Mouse (Mus musculus) embryonic facial prominence, embryonic 12.5 days (tissue): ENCODE measurements around the gene Zfp689. TPM values are rescaled to one million over a fixed set of nuclear protein-coding genes. Genes with fewer than 3 reads are reported as not detected.
"Not testable (repeated sequence)": the region's sequence is repeated elsewhere in the genome, so short reads cannot be mapped to it uniquely, and the experiment has no call there.

ENCODE experiments used
- ATAC-seq: fragments of 200-750 bp; cut with Nextera tagmentation; 2 replicates; pipeline ENCODE4 v1.8.0; 2017; ENCODE audit not compliant: insufficient number of reproducible peaks, insufficient read depth, low FRiP score, low TSS enrichment
- H3K27ac ChIP-seq: fragments of 300-500 bp; sonication (generic); 2 replicates; pipeline ENCODE4 v1.5.1; 2016; ENCODE audit warnings: mild to moderate bottlenecking
- H3K27me3 ChIP-seq: fragments of 300-500 bp; sonication (generic); 2 replicates; pipeline ENCODE4 v1.6.1; 2016; ENCODE audit warnings: mild to moderate bottlenecking, moderate library complexity
- H3K36me3 ChIP-seq: fragments of 300-500 bp; sonication (generic); 2 replicates; pipeline ENCODE4 v1.6.1; 2016; ENCODE audit warnings: mild to moderate bottlenecking
- H3K4me1 ChIP-seq: fragments of 300-500 bp; sonication (generic); 2 replicates; pipeline ENCODE4 v1.6.1; 2016
- H3K4me2 ChIP-seq: fragments of 300-500 bp; sonication (generic); replicated peaks from 2 replicates; pipeline ENCODE4 v1.6.1; 2016; ENCODE audit warnings: mild to moderate bottlenecking, moderate library complexity
- H3K4me3 ChIP-seq: fragments of 300-500 bp; sonication (generic); 2 replicates; pipeline ENCODE4 v1.5.1; 2016; ENCODE audit warnings: mild to moderate bottlenecking
- H3K9ac ChIP-seq: fragments of 300-500 bp; sonication (generic); 2 replicates; pipeline ENCODE4 v1.6.1; 2016; ENCODE audit warnings: mild to moderate bottlenecking, moderate library complexity
- H3K9me3 ChIP-seq: fragments of 300-500 bp; sonication (generic); 2 replicates; pipeline ENCODE4 v1.6.1; 2016; ENCODE audit warnings: mild to moderate bottlenecking, moderate library complexity
- WGBS: fragments of 180-500 bp; shearing (Covaris S2); methylation state at CpG from one replicate; pipeline ENCODE4 v1.1.7; 2016; 5-methylcytosine and 5-hydroxymethylcytosine counted together
- polyA plus RNA-seq: library from polyadenylated mRNA; unstranded; fragments of >200 nt; fragmentation: Nextera tagmentation; extraction: Ambion mirVana; gene quantifications from 2 replicates; pipeline ENCODE4 v1.2.1, GENCODE M21; 2016

Gene Zfp689
- polyA plus RNA-seq, 1 experiment from 2014 or later = 16.7 TPM

GRCm38 (mm10) chr7:127466606-127467005 is 17.6 kb upstream of the Zfp689 start:
- no peaks in the 10 kb centered on the region for H3K9me3 ChIP-seq
- H3K36me3 ChIP-seq = peaks cover 41% of the 10 kb centered on the region
- ATAC-seq = no peak
- H3K4me1 ChIP-seq = peaks cover 6% of the 10 kb centered on the region; the same call in 1 of the 2 replicates
- 92% methylated on average over 4 of the region's 4 CpGs for WGBS
- H3K9ac ChIP-seq = no peak overlapping the region
- no peak overlapping the region for H3K4me2 ChIP-seq
- H3K27ac ChIP-seq = no peak overlapping the region
- no peak overlapping the region for H3K4me3 ChIP-seq
- no peaks in the 10 kb centered on the region for H3K27me3 ChIP-seq

GRCm38 (mm10) chr7:127465670-127466069 is 16.7 kb upstream of the Zfp689 start:
- not testable (repeated sequence) for H3K4me3 ChIP-seq, ATAC-seq, H3K27ac ChIP-seq, H3K9ac ChIP-seq, H3K4me1 ChIP-seq, H3K4me2 ChIP-seq, H3K9me3 ChIP-seq, H3K27me3 ChIP-seq
- 95% methylated on average over 2 of the region's 2 CpGs for WGBS
- peaks cover 45% of the 10 kb centered on the region for H3K36me3 ChIP-seq

DNA sequence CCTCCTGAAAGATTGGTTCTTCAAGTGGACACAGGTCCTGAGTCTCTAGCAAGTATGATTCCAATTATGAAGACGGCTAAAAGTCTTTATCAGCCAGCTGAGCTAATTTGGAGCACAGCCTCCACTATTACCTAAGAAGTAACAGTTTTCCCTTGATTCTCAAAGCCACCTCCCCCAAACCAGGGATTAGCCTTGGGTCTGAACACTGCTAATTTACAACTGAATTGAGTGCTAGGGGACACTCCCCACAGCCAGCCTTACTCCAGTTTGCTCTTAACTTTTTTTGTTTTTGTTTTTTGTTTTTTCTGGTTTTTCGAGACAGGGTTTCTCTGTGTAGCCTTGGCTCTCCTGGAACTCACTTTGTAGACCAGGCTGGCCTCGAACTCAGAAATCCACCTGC is 16.2 kb upstream of the Zfp689 start:
- no peak overlapping the region for H3K4me2 ChIP-seq
- no peaks in the 10 kb centered on the region for H3K27me3 ChIP-seq
- no peak overlapping the region for H3K4me3 ChIP-seq
- H3K4me1 ChIP-seq = peaks cover 6% of the 10 kb centered on the region; the same call in 1 of the 2 replicates
- no peak overlapping the region for H3K27ac ChIP-seq
- 87% methylated on average over 3 of the region's 3 CpGs for WGBS
- H3K9me3 ChIP-seq = no peaks in the 10 kb centered on the region
- no peak overlapping the region for H3K9ac ChIP-seq
- H3K36me3 ChIP-seq = peaks cover 50% of the 10 kb centered on the region
- ATAC-seq = no peak

DNA sequence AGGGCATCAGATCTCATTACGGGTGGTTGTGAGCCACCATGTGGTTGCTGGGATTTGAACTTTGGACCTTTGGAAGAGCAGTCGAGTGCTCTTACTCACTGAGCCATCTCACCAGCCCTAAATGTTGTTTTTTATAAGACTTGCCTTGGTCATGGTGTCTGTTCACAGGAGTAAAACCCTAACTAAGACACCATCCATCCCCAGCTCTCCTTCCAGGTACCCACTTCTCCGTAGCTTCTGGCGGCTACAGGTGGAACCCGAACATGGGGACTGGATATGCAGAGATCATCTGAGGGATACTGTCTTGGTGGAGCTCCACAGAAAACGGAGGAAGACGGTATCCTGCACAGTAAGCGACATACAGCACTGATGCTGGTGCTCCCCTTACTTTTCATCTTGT is 10.4 kb upstream of the Zfp689 start, which contains the start of gene Prr14:
Prr14 (plus strand) TSS at position 301 of the 400 bp plus-strand sequence.
- 96% methylated on average over 8 of the region's 8 CpGs for WGBS
- not testable (repeated sequence) for H3K4me3 ChIP-seq, H3K27me3 ChIP-seq, H3K9me3 ChIP-seq, H3K4me1 ChIP-seq, H3K9ac ChIP-seq, H3K4me2 ChIP-seq, H3K27ac ChIP-seq, ATAC-seq
- peaks cover 51% of the 10 kb centered on the region for H3K36me3 ChIP-seq

DNA sequence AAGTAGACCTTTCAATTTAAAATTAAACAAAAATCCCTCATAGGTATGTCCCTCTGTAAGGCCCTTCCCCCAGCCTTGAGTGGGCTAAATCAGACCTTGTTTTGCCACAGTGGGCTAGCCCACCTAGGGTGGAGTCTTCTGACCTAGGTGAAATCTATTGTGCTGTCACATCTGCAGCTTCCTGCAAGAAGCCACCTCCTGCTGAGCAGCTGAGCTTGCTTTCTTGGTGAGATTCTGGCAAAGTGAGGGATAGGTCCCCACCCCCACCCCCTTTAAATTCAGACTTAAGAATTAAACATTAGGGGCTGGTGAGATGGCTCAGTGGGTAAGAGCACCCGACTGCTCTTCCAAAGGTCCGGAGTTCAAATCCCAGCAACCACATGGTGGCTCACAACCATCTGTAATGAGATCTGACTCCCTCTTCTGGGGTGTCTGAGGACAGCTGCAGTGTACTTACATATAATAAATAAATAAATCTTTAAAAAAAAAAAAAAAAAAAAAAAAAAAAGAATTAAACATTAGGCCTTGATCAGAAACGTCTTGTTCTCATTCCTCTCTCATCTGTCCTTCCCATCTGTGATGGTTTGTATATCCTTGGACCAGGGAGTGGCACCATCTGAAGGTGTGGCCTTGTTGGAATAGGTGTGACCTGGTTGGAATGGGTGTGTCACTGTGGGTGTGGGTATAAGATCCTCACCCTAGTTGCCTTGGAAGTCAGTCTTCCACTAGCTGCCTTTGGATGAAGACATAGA is 9.6 kb upstream of the Zfp689 start:
- not testable (repeated sequence) for H3K27me3 ChIP-seq, H3K9ac ChIP-seq, ATAC-seq, H3K4me1 ChIP-seq, H3K27ac ChIP-seq, H3K9me3 ChIP-seq, H3K4me2 ChIP-seq, H3K4me3 ChIP-seq
- 83% methylated on average over 3 of the region's 3 CpGs for WGBS
- peaks cover 54% of the 10 kb centered on the region for H3K36me3 ChIP-seq

DNA sequence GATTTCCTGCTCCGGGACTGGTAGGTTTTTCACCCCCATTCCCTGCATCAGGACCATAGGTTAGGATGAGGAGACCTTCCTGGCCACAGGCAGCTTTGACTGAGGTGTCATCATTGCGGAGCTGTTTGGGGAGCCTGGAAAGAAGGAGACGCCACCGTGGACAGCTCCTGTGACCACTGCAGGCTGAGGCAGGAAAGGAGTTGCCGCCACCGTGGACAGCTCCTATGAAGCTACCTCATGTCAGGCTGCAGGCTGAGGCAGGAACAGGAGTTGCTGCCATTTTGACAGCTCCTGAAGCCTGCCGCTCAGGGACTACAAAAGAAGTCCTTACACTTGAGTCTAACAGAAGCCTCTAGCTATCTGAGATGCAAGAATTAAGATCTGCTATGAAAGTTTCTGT is 5.9 kb upstream of the Zfp689 start:
- WGBS = 93% methylated on average over 7 of the region's 7 CpGs
- no peak for ATAC-seq
- peaks cover 44% of the 10 kb centered on the region for H3K36me3 ChIP-seq

GRCm38 (mm10) chr7:127453056-127453455 is 4.1 kb upstream of the Zfp689 start:
- Histone ChIP-seq H3K36me3 (peaks cover 37% of the 10 kb centered on the region), H3K27ac (no peak overlapping the region), H3K9me3 (no peaks in the 10 kb centered on the region), H3K27me3 (no peaks in the 10 kb centered on the region), H3K4me3 (no peak overlapping the region), H3K4me2 (no peak overlapping the region), H3K9ac (no peak overlapping the region), H3K4me1 (peaks cover 28% of the 10 kb centered on the region)
- 94% methylated on average over 2 of the region's 2 CpGs for WGBS
- no peak for ATAC-seq

More for the DNA sequence above, 5.9 kb upstream of the Zfp689 start:
- Histone ChIP-seq H3K9me3 (no peaks in the 10 kb centered on the region), H3K4me3 (no peak overlapping the region), H3K9ac (no peak overlapping the region), H3K27me3 (no peaks in the 10 kb centered on the region), H3K4me2 (no peak overlapping the region), H3K4me1 (peaks cover 25% of the 10 kb centered on the region), H3K27ac (no peak overlapping the region)

- H3K27ac ChIP-seq = 0 out of 2 replicates have a peak overlapping the region, but pooled peaks have one; percentile 93
- 88% methylated on average over 7 of the region's 7 CpGs for WGBS
- ATAC-seq = no peak
- no peaks in the 10 kb centered on the region for H3K9me3 ChIP-seq
- peak overlapping the region; percentile 70 for H3K4me3 ChIP-seq
- peak overlapping the region; percentile 56 for H3K9ac ChIP-seq
- no peaks in the 10 kb centered on the region for H3K27me3 ChIP-seq
- H3K4me2 ChIP-seq = peak overlapping the region; percentile 81
- peaks cover 30% of the 10 kb centered on the region for H3K4me1 ChIP-seq
- H3K36me3 ChIP-seq = peaks cover 31% of the 10 kb centered on the region
Observed at GRCm38 (mm10) chr7:127449966-127450365, 1.0 kb upstream of the Zfp689 start.

- H3K36me3 ChIP-seq = peaks cover 47% of the 10 kb centered on the region
- no peak overlapping the region for H3K9ac ChIP-seq
- no peaks in the 10 kb centered on the region for H3K9me3 ChIP-seq
Observed at GRCm38 (mm10) chr7:127443976-127444375, 5.0 kb downstream of the Zfp689 start.

GRCm38 (mm10) chr7:127437724-127438123 is 11.2 kb downstream of the Zfp689 start:
- Histone ChIP-seq H3K4me2 (no peak overlapping the region), H3K36me3 (peaks cover 15% of the 10 kb centered on the region), H3K27ac (no peak overlapping the region), H3K4me1 (no peaks in the 10 kb centered on the region), H3K27me3 (no peaks in the 10 kb centered on the region), H3K4me3 (no peak overlapping the region), H3K9ac (no peak overlapping the region), H3K9me3 (0 out of 2 replicates have a peak, but pooled peaks cover 8% of the 10 kb centered on the region)
- ATAC-seq = no peak
- WGBS = 85% methylated on average over 3 of the region's 3 CpGs

More at GRCm38 (mm10) chr7:127443976-127444375, 5.0 kb downstream of the Zfp689 start:
- Histone ChIP-seq H3K27ac (no peak overlapping the region), H3K4me3 (no peak overlapping the region), H3K4me2 (no peak overlapping the region), H3K4me1 (peaks cover 2% of the 10 kb centered on the region; the same call in 1 of the 2 replicates), H3K27me3 (no peaks in the 10 kb centered on the region)
- ATAC-seq = no peak
- 91% methylated on average over 20 of the region's 20 CpGs for WGBS

- no peak for ATAC-seq
- WGBS = 91% methylated on average over 4 of the region's 4 CpGs
Observed at GRCm38 (mm10) chr7:127435206-127435605, 13.8 kb downstream of the Zfp689 start.

DNA sequence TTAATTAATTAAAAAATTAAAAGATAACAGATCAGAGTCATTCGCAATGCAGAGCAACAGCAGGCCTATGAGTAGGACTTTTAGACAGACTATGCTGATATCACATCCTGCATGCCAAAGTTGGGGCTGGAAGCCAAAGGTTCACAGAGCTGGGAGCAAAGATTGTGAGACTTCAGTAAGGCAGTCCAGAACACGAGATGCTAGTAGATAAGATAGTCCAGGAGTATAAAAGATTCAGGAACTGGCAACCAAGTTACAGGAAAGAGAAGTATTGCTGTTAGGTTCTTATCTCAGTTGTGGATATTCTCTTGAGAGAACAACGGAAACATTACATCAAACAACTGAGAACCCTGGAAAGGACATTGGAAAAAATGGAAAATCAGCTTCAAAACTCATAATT is 22.6 kb downstream of the Zfp689 start:
- H3K4me2 ChIP-seq = no peak overlapping the region
- no peaks in the 10 kb centered on the region for H3K9me3 ChIP-seq
- whole genome bisulfite sequencing = 71% methylated on average over 3 of the region's 3 CpGs
- no peak for ATAC-seq
- H3K27me3 ChIP-seq = no peaks in the 10 kb centered on the region
- H3K9ac ChIP-seq = no peak overlapping the region
- no peaks in the 10 kb centered on the region for H3K36me3 ChIP-seq
- no peak overlapping the region for H3K27ac ChIP-seq
- H3K4me1 ChIP-seq = peaks cover 4% of the 10 kb centered on the region; the same call in 1 of the 2 replicates
- H3K4me3 ChIP-seq = no peak overlapping the region

More at GRCm38 (mm10) chr7:127435206-127435605, 13.8 kb downstream of the Zfp689 start:
- Histone ChIP-seq H3K4me3 (no peak overlapping the region), H3K27me3 (no peaks in the 10 kb centered on the region), H3K36me3 (0 out of 2 replicates have a peak, but pooled peaks cover 2% of the 10 kb centered on the region), H3K4me1 (no peaks in the 10 kb centered on the region), H3K27ac (no peak overlapping the region), H3K9ac (no peak overlapping the region), H3K9me3 (0 out of 2 replicates have a peak, but pooled peaks cover 8% of the 10 kb centered on the region), H3K4me2 (no peak overlapping the region)
